10 mouse cellular contexts compared by ENCODE assay signal in genomic region chr6:135295082-135295861, GRCm38 (mm10). TPM values are rescaled to one million over a fixed set of nuclear protein-coding genes. Genes with fewer than 3 reads are reported as not detected.
DNase-seq lines count a peak whose midpoint lies in the region; ATAC-seq and TF ChIP-seq lines count a peak whose summit lies in the region.
"Had no signal": no experiment of that assay in that cellular context is flagged by ENCODE, and none has a peak within 500 bp of the region (broad histone marks: within the 10 kb centered on the region; RNA-seq: fewer than 3 reads in every experiment).

No protein-coding gene starts in this region.

- peak overlapping the region; percentile 13; the same call in 1 of the 2 replicates for H3K27ac ChIP-seq in hindbrain, embryonic 13.5 days
- no peak overlapping the region for H3K27ac ChIP-seq in hindbrain, postnatal 0 days
- peak overlapping the region; percentile 77 for H3K27ac ChIP-seq in olfactory bulb, adult 2 months (ENCODE audit: insufficient read depth, low read depth, low read length)
- no peak overlapping the region for H3K27ac ChIP-seq in heart, embryonic 12.5 days (ENCODE audit: poor library complexity, severe bottlenecking)

- DNase-seq in hindbrain, postnatal 0 days (ENCODE audit: low spot score) = no peak
- peak; percentile 12 for DNase-seq in brain, embryonic 14.5 days (ENCODE audit: low read depth)
- DNase-seq in kidney, postnatal 14 days = peak; percentile 30
- no peak for DNase-seq in T-cell, adult 2 months (ENCODE audit: low spot score)
- DNase-seq in cerebellum, adult 9-10 months = no peak

- no peak for TF ChIP-seq CTCF in hindbrain, postnatal 0 days (IDR thresholded peaks at IDR 0.05; ENCODE audit: low read depth)
- TF ChIP-seq CTCF in brain, embryonic 14.5 days (IDR thresholded peaks at IDR 0.05; ENCODE audit: borderline replicate concordance, extremely low read depth, insufficient read depth, insufficient read length) = no peak
- TF ChIP-seq CTCF in olfactory bulb, adult 2 months (IDR thresholded peaks at IDR 0.05; ENCODE audit: insufficient read depth, low read depth, low read length) = no peak

- H3K4me1 ChIP-seq in hindbrain, embryonic 13.5 days (replicated peaks) = peaks cover 6% of the 10 kb centered on the region; the same call in 1 of the 2 replicates
- H3K4me1 ChIP-seq in hindbrain, postnatal 0 days (ENCODE audit: insufficient read depth, low read length) = no peaks in the 10 kb centered on the region
- peaks cover 17% of the 10 kb centered on the region for H3K4me1 ChIP-seq in olfactory bulb, adult 2 months (ENCODE audit: control insufficient read depth, insufficient read depth, low read length)
- no peaks in the 10 kb centered on the region for H3K4me1 ChIP-seq in heart, embryonic 12.5 days (replicated peaks)

- H3K4me2 ChIP-seq in hindbrain, embryonic 13.5 days = no peak overlapping the region
- no peak overlapping the region for H3K4me2 ChIP-seq in hindbrain, postnatal 0 days (ENCODE audit: low read depth, low read length)
- no peak overlapping the region for H3K4me2 ChIP-seq in heart, embryonic 12.5 days

- no peaks in the 10 kb centered on the region for H3K9me3 ChIP-seq in hindbrain, embryonic 13.5 days
- H3K9me3 ChIP-seq in hindbrain, postnatal 0 days (ENCODE audit: low read length) = no peaks in the 10 kb centered on the region
- no peaks in the 10 kb centered on the region for H3K9me3 ChIP-seq in heart, embryonic 12.5 days (replicated peaks)

- ATAC-seq in hindbrain, embryonic 13.5 days (ENCODE audit: low FRiP score) = no peak
- no peak for ATAC-seq in hindbrain, postnatal 0 days
- ATAC-seq in heart, embryonic 12.5 days (ENCODE audit: insufficient number of reproducible peaks, low FRiP score) = no peak
- ATAC-seq: Patski had no signal

- H3K27me3 ChIP-seq in hindbrain, embryonic 13.5 days = no peaks in the 10 kb centered on the region
- H3K27me3 ChIP-seq in hindbrain, postnatal 0 days (ENCODE audit: insufficient read depth, low read length) = no peaks in the 10 kb centered on the region
- H3K27me3 ChIP-seq in heart, embryonic 12.5 days (replicated peaks) = no peaks in the 10 kb centered on the region
- H3K27me3 ChIP-seq: Patski had no signal

- H3K36me3 ChIP-seq in hindbrain, embryonic 13.5 days = no peaks in the 10 kb centered on the region
- H3K36me3 ChIP-seq in hindbrain, postnatal 0 days (ENCODE audit: insufficient read depth, low read length) = no peaks in the 10 kb centered on the region
- H3K36me3 ChIP-seq in heart, embryonic 12.5 days = no peaks in the 10 kb centered on the region

- WGBS in hindbrain, embryonic 13.5 days = 77% methylated on average over 11 of the region's 11 CpGs
- 63% methylated on average over 11 of the region's 11 CpGs for WGBS in hindbrain, postnatal 0 days
- 49% methylated on average over 11 of the region's 11 CpGs for WGBS in olfactory bulb, adult 2 months
- WGBS in heart, embryonic 12.5 days = 75% methylated on average over 11 of the region's 11 CpGs

- TF ChIP-seq POLR2A in brain, embryonic 14.5 days (IDR thresholded peaks at IDR 0.05; ENCODE audit: borderline replicate concordance, extremely low read depth, insufficient read depth, insufficient read length, poor library complexity, severe bottlenecking) = no peak
- TF ChIP-seq POLR2A in olfactory bulb, adult 2 months (IDR thresholded peaks at IDR 0.05; ENCODE audit: insufficient read depth, low read depth, low read length) = no peak

- H3K4me3 ChIP-seq in hindbrain, embryonic 13.5 days = no peak overlapping the region
- H3K4me3 ChIP-seq in hindbrain, postnatal 0 days (ENCODE audit: low read length) = no peak overlapping the region
- no peak overlapping the region for H3K4me3 ChIP-seq in olfactory bulb, adult 2 months (ENCODE audit: insufficient read depth, low read depth, low read length)
- H3K4me3 ChIP-seq in heart, embryonic 12.5 days = no peak overlapping the region

- H3K9ac ChIP-seq in hindbrain, embryonic 13.5 days = no peak overlapping the region
- H3K9ac ChIP-seq in hindbrain, postnatal 0 days (replicated peaks; ENCODE audit: low read length) = no peak overlapping the region
- H3K9ac ChIP-seq in heart, embryonic 12.5 days = no peak overlapping the region

RNA-seq across cellular contexts. Expression of gene Pbp2, which starts 14.9 kb away (rescaled TPM):
- 0.16 and 0.26 TPM in 2 replicates for polyA plus RNA-seq in hindbrain, embryonic 13.5 days (2015; fragmentation: Nextera tagmentation; extraction: Ambion mirVana)
- 0.10 TPM in 1 of 2 replicates, not detected in the other for total RNA-seq in hindbrain, postnatal 0 days (2014; rRNA removed)
- polyA plus RNA-seq in hindbrain, postnatal 0 days (2015; fragmentation: Nextera tagmentation; extraction: Ambion mirVana) = not detected in 2 replicates
- 0.08 TPM in 1 of 2 replicates, not detected in the other for polyA plus RNA-seq in brain, embryonic 14.5 days (2012; rRNA removed)
- polyA plus RNA-seq in olfactory bulb, adult 2 months (2012; ENCODE audit: insufficient read depth, insufficient read length, low replicate concordance, missing spikeins) = not detected in 2 replicates
- polyA plus RNA-seq in heart, embryonic 12.5 days (2016; fragmentation: Nextera tagmentation; extraction: Ambion mirVana) = not detected in 2 replicates
- polyA plus RNA-seq: macrophage, Patski had no signal

RNA-seq across cellular contexts. Expression of gene Gsg1, which starts 41.1 kb away (rescaled TPM):
- 0.19 and 0.32 TPM in 2 replicates for polyA plus RNA-seq in hindbrain, embryonic 13.5 days (2015; fragmentation: Nextera tagmentation; extraction: Ambion mirVana)
- 1.1 TPM in 1 of 2 replicates, not detected in the other for total RNA-seq in hindbrain, postnatal 0 days (2014; rRNA removed)
- 0.18 and 0.31 TPM in 2 replicates for polyA plus RNA-seq in hindbrain, postnatal 0 days (2015; fragmentation: Nextera tagmentation; extraction: Ambion mirVana)
- polyA plus RNA-seq in brain, embryonic 14.5 days (2012; rRNA removed) = 0.27 and 0.44 TPM in 2 replicates
- not detected in 2 replicates for polyA plus RNA-seq in olfactory bulb, adult 2 months (2012; ENCODE audit: insufficient read depth, insufficient read length, low replicate concordance, missing spikeins)
- polyA plus RNA-seq in heart, embryonic 12.5 days (2016; fragmentation: Nextera tagmentation; extraction: Ambion mirVana) = 0.59 and 0.69 TPM in 2 replicates

Comparison
In these comparisons a context has a peak if more than half of its experiments do, and no peak if none do; other contexts are left out.
1. H3K27ac ChIP-seq: peak in hindbrain, embryonic 13.5 days (single experiment) and olfactory bulb, adult 2 months (single experiment); none in hindbrain, postnatal 0 days (single experiment) and heart, embryonic 12.5 days (single experiment).
2. DNase-seq: peak in brain, embryonic 14.5 days (single experiment) and kidney, postnatal 14 days (single experiment); none in hindbrain, postnatal 0 days (single experiment), T-cell, adult 2 months (single experiment) and cerebellum, adult 9-10 months (single experiment).